Mouse (Mus musculus): ENCODE measurements around the gene Ccdc93. TPM values are rescaled to one million over a fixed set of nuclear protein-coding genes. Genes with fewer than 3 reads are reported as not detected.

Ccdc93 gene
- total RNA-seq (2021): 10 to 100 TPM; 14.0 to 14.5 TPM

DNA sequence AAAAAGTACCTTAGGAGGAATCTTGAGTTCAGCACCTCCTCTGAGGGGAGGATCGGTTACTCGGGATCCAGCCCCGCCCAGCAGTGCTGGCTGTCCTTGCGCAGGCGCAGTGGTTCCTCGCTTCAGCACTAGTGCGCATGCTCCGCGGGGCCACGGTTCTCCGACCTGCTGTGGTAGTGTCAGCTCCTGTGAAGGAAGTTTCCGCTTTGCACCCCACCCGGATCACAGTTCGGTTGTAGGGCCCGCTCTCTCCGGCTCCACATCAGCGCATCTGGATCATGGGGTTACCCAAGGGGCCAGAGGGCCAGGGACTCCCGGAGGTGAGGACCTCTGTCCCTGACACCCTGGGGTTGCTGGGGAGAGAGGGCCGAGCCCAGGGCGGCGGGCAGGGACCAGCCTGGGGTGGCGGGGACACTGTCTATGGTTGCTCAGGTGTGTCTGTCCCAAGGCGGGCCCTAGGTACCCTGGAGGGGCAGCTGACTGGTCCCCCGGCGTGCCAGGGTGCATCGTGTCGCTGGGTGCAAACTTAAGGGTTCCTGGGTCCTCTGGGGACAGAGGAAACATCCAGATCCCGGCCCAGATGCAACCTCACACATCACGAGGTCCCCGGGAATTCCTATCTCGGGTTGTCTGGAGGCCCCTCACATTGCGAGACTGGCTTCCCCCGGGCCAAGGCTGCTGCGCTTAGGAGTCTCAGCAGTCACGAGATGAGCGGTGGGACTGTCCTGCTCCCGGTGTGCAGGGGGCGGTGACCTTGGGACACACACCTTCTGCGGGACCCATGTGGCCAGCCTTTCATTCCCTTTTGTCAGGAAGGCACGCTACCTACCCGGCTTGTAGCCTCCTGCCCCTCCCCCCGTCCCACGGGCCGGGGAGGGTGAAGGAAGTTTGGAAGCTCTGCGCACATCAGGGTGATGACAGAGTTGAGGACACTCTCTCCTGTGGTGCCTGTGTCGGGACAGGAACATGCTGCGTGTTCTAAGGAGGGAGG, at the start of gene Ccdc93:
TSS of gene Ccdc93 (plus strand) at position 112 of the 991 bp plus-strand sequence.
- DNase-seq (ENCODE audit: low spot score): peak; percentile 95
- intact Hi-C loops (cut with DNase I): loop anchor here (5.0 kb wide), 2 partner anchors 104 to 131 kb away; no protein-coding TSS in a partner anchor

DNA sequence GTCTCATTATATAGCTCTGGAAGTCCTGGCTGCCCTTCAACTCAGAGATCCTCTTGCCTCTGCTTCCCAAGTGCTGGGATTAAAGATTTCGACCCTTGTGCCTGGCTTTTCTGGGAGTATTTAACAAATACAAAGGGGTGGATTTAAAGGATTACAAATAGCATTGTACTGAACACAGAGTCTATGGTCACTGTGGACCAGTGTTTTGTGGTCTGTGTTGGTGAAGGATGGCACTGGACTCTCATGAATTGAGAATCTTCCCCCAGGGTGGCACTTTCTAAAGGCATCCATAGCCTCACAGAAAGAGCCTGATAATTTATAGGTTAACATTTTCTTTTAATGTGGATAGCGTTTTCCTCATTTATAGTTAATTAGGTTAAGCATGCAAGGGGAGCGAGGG, 49.3 kb upstream of the Ccdc93 start:
- intact Hi-C loops (cut with DNase I): no loop called here
- DNase-seq (ENCODE audit: low spot score): no peak

DNA sequence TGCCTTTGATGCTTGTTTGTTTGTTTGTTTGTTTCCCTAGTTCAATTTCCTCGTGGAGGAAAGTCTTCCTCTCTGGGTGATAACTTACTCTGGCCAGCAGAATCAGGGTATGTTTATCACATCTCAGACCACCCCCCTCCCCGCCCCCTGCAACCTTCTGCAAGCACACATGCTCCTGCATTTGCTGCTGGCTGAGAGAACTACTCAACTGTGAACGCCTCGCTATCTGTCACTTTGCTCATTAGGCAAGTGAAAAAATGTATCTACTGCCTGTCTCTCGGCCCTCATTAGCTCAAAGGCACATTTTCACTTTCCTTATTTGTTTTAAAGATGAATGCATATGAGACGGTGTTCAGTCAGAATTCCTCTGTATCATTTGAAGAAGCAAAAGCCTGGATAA, 42.5 kb upstream of the Ccdc93 start:
- intact Hi-C loops (cut with DNase I): no loop called here
- DNase-seq (ENCODE audit: low spot score): no peak

DNA sequence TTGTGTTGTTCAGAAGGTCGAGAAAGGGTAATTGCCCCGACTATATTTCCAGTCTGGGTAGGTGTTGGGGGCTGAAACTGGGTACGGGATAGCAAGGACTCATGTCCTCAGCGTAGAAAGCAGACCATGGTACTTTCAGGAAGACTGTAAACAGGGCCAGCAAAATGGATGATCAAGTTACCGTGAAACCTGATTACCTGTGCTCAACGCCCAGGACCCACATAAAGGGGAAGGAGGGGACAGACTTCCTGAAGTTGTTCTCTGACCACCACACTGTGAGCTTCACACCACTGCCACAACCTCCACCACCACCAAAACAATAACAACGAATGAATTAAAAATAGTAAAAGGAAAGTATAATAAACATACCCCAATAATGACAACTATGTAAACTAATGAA, 42.1 kb upstream of the Ccdc93 start:
- DNase-seq (ENCODE audit: low spot score): no peak
- intact Hi-C loops (cut with DNase I): no loop called here

DNA sequence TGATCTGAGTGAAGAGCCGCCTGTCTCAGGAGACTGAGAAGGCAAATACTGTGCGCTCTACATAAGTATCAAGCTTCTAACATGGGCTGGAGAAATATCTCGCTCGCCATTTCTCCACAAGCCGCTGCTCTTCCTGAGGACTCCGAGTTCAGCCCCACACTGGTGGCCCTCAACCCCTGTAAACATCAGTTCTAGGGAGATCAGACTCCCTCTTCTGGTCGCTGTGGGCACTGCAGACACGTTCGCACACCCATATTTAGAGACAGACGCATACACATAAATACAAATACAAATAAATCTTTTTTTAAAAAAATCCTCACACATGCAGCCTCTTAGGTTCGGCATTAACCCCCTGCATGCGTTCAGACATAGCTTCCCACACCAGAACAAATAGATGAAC, 41.3 kb upstream of the Ccdc93 start:
- no peak for DNase-seq (ENCODE audit: low spot score)
- intact Hi-C loops (cut with DNase I): no loop called here

DNA sequence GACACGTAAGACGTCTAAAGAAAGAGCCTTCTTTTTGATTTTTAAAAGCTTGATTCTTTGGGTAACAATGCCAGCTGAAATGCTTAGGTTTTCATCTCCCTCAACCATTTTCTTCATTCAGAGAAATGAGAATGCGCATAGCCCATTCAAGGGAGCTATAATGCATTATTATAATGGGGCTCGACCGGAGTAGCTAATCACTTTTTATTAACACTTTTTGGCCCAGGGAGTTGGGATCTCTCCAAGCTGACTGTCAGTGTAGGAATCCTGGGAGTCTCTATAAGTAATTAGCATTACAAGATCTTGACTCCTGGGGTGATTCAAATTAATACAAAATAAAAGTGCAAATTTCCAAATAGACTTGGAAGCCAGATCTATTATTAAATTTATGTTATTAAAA, 40.8 kb upstream of the Ccdc93 start:
- DNase-seq (ENCODE audit: low spot score): no peak
- intact Hi-C loops (cut with DNase I): no loop called here

DNA sequence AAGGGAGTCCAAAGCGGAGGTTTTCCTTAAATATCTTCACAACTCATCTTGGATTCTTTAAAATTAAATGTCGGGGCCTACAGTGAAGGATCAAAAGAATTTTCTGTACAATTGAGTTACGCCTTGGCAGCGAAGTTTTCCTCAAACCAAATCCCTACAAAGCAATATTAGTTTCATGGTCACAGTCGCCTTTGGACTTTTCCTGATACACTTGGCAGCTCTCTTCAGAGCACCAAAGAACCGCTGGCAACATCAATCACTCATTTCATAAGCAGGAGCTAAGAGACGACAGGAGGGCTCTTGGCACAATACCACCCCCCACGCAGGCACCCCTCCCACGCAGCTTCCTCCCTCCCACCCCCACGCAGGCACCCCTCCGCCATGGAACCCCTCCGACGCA, 40.4 kb upstream of the Ccdc93 start:
- intact Hi-C loops (cut with DNase I): no loop called here

DNA sequence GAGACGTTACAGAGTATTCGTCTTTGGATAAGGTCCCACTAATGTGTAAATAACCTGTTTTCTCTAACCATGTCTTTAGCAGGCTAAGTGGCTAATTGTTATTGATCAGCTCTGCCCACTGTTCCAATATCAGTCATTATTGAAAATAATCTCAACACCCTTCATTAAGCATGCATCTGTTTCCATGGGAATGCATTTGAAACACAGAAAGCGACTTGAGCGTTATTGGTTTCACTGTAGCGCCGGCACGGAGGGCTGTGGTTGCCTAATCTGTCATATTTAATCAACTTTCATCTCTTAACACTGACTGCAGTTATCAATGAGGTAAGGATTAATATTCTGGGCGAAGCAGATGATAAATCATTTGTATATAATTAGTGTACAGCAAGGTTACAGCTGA, 40.0 kb upstream of the Ccdc93 start:
- intact Hi-C loops (cut with DNase I): no loop called here
- DNase-seq (ENCODE audit: low spot score): no peak

More for the DNA sequence above, 40.4 kb upstream of the Ccdc93 start:
- no peak for DNase-seq (ENCODE audit: low spot score)

DNA sequence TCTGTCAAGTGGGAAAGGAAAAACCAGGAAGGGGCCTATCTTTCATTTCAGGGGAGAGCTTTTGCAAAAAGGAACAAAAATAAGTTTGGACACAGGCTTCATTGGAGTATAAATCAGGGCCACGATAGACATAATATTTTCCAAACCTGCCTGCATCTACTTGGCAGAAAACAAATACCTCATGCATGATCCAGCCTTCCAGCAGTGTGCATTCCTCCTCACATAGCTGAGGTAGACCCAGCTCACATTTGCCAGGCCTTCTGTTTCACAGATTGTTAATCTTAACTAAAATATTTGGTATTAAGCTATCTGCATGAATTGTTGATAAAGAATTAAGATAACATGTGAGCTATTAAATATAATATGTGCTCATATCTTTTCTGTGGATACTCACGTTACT, 37.7 kb upstream of the Ccdc93 start:
- intact Hi-C loops (cut with DNase I): no loop called here
- no peak for DNase-seq (ENCODE audit: low spot score)

DNA sequence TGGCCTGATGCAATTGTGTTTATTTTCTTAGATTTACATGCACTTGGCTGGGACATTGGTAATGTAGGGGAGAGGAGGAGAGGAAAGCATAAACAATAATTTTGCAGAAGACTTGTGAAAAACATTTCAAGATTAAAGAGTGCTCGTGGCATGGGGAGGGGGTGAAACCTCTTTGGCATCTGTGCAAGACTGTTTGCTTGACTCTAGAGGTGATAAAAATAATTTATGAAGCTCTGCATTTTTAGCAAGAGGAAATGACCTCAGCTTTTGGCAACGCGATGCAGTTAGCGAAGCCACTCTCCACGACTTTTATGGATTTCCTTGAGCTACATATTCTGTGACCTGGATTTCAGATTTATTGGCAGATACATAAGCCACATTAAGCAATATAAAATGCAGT, 36.1 kb upstream of the Ccdc93 start:
- intact Hi-C loops (cut with DNase I): loop anchor here (5.0 kb wide), 2 partner anchors 62 to 792 kb away; partner anchors contain the start of genes En1 and Insig2
- DNase-seq (ENCODE audit: low spot score): no peak

DNA sequence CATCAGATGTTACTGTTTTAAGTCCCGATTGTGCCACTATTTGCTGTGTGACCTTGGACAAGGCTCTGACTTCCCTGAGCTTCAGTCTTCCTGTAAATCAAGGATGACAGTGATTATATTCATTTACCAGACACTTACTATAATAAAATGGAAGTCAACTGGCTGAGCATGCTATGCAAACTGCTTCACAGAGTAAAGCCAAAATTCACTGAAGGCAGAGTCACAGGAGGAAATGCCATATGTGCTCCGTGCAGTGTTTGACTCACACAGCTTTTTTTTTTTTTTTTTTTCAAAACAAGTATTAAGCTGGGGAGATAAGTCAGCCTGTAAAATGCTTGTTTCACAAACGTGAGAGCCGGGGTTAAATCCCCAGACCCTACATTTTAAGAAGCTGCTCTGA, 34.3 kb upstream of the Ccdc93 start:
- intact Hi-C loops (cut with DNase I): loop anchor here (5.0 kb wide), 2 partner anchors 64 to 794 kb away; partner anchors contain the start of genes En1 and Insig2

DNA sequence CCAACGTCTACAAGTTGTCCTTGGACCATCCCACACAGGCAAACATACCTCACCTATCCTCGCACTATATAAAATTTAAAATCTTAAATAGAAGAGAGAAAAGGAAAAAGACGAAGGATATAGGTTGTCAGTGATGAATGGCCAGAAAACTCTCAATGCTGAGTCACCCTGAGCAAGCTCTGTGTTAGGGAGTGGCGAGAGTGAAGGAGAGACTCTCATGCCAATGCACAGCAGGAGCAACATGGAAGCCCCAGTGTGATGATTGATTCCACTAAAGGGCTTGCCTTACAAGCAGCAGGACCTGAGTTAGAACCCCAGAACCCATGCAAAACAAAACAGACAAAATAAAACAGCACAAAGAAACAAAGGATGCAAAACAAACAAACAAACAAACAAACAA, 32.6 kb upstream of the Ccdc93 start:
- no peak for DNase-seq (ENCODE audit: low spot score)
- intact Hi-C loops (cut with DNase I): loop anchor here (5.0 kb wide), 2 partner anchors 66 to 796 kb away; partner anchors contain the start of genes En1 and Insig2

More for the DNA sequence above, 34.3 kb upstream of the Ccdc93 start:
- no peak for DNase-seq (ENCODE audit: low spot score)

DNA sequence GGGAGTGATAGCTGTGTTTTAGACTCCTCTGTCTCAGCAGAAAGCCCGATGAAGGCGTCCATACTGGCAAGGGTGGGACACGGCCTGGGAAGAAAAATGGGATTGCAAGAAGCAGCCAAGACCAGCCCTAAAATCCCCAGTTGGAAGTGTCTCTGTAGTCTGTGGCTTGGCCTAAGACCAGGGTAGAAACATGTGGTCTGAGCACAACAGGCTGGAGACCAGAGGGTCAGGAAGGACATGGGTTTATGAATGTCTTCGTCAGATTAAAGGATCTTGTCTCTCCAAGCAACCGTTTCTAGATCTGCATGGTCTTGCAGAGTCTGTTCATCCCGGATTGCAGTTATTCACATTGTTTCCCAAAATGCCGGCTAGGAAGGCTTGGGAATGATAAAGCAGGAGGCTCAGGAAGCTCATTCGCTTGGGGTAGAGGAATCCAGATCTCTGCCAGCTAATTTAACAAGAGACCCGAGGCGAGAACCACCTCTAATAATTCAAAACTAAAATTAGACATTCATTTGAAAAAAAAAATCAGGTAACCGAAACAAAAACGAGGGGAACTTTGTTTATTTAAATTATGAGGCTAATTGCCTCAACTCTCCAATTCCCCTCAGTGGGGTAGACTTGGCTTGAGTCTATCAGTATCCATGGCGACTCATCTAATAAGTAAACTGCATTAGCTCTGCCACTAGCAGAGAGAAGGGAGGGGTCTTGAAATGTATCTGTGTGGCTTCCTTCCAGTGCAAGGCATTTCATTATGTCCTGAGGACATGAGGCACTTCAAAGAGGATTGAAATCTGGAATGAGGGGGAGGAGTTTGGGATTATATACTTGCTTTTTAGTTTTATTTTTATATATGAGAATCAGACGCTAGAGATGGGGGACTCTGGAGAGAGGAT, 31.6 kb upstream of the Ccdc93 start:
- intact Hi-C loops (cut with DNase I): loop anchor here (5.0 kb wide), 2 partner anchors 67 to 797 kb away; partner anchors contain the start of genes En1 and Insig2
- DNase-seq (ENCODE audit: low spot score): peak; percentile 1

DNA sequence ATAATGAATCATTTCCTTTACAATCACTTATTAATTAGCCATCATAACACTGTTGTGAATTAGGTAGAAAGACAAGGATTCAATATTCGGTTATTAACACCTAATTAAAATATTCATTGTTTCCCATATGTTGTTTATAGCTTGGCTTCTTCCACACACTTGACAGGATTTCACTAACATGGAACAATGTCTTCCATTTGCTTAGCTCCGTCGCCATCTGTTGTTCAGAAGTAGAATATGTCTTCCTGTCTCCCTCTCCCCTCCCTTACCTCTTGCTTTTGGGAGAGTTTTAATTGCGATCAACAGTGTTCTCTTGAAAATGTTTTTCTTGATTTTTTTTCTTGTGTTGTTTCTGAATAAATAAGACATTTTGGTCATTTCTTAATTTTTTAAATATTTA, 30.6 kb upstream of the Ccdc93 start:
- no peak for DNase-seq (ENCODE audit: low spot score)
- intact Hi-C loops (cut with DNase I): loop anchor here (1.0 to 5.0 kb wide), 3 partner anchors 151 to 813 kb away; no protein-coding TSS in a partner anchor

DNA sequence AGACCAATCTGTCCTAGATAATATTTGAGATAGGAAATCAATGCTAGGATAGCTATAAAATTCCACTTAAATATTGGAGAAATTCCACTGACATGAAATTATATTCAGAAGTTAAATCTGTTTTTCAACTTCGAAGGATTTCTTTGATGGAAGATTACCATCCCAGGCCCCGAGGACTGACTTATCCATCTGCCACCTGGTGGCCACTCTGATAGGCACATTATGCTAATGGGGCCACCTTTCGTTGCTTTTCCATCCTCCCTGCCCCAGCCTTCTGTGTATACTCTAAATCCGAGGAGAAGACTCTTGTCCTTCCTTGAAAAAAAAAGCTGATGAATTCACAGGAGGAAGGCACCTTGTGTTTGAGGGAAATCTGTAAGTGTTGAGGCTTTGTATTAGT, 11.8 kb upstream of the Ccdc93 start:
- no peak for DNase-seq (ENCODE audit: low spot score)
- intact Hi-C loops (cut with DNase I): loop anchor here (5.0 kb wide), 1 partner anchor 832 kb away; no protein-coding TSS in a partner anchor

DNA sequence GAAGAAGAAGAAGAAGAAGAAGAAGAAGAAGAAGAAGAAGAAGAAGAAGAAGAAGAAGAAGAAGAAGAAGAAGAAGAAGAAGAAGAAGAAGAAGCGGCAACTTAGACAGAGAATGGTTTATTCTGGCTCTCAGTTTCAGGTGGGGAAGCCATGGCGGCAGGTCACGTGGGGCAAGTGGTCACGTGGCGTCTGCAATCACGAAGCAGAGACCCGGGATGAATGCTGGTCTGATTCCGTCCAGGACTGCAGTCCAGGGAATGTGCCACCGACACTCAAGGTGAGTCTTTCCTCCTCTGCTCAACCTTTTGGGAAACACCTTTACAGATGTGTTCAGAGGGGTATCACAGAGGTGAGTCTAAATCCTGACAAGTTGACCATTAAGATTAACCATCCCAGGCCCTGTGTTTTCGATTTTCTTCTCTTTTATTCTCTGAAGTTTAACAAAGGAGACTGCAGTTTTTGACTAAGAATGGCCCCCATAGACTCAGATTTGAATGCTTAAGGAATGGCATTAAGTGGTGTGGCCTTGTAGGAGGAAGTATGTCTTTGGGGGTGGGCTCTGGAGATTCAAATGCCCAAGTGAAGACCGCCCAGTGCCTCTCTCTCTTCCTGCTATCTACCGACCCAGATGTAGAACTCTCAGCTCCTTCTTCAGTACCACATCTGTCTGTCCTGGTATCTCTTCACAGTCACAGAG, 11.1 kb upstream of the Ccdc93 start:
- no peak for DNase-seq (ENCODE audit: low spot score)
- intact Hi-C loops (cut with DNase I): loop anchor here (5.0 kb wide), 1 partner anchor 832 kb away; no protein-coding TSS in a partner anchor

DNA sequence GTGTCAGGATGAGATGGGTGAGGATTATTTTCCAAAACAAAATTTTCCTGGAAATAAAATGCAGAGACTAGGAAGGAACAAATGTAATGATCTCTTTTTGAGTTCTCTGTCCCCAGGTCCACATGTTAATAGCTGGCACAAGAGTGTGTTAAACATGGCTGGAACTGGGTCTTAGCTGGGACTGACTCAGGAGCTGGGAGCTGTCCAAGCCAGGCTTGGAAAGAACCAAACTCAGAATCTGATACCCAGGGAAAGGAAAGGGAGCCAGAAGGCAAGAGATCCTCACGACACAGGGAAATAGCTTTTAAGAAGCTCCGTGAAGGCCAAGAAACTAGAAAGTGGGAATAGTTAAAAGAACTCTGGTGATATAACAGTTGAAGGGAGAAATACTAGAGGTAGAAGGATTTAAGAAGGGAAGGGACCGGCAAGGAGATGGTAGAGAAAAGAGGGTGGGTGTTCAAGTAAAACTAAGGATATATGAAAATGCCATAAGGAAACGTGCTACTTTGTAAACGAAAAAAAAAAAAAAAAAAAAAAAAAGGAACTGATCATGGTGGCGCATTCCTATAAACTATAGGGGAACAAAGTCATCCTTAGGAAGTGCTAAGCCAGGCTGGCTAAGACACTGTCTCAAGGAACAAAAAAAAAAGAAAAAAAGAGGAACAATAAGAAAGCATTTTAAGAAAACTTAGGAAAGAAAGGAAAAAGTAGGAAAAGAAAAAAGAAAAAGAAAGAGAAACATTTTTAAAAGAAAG, 489 bp upstream of the Ccdc93 start:
- intact Hi-C loops (cut with DNase I): loop anchor here (5.0 kb wide), 2 partner anchors 103 to 132 kb away; no protein-coding TSS in a partner anchor
- DNase-seq (ENCODE audit: low spot score): no peak

DNA sequence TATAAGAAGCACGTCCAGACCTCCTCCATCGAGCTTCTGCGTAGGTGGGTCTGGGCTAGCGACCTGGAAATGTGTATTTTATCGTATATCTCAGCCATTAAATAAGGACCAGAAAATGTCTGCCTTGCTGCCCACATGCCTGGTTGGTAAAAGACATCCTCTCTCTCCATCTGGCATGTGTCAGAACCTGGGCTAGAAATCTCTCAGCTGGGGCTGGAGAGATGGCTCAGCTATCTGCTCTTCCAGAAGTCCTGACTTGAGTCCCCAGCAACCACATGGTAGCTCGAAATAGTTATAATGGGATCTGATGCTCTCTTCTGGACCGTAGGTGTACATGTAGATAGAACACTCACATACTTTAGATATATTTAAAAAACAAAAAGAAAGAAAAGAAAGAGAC, 5.1 kb downstream of the Ccdc93 start:
- intact Hi-C loops (cut with DNase I): no loop called here
- no peak for DNase-seq (ENCODE audit: low spot score)
